Comparison of ENCODE assay signal across 19 mouse cellular contexts in the genomic region with DNA sequence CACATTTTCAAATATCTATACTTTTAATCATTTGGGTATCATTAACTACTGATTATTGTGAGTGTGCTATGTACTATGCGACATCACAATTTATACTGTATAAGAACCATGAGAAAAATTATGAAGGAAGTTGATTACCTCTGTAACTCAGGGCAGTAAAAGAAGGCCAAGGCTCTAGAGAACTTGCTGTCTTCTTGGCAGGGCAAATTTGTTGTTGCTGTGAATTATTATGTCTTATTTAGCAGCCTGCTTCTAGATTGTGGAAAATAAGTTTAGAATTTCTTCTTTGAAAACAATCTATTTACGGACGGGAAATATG. TPM values are rescaled to one million over a fixed set of nuclear protein-coding genes. Genes with fewer than 3 reads are reported as not detected.
DNase-seq lines count a peak whose midpoint lies in the region; ATAC-seq and TF ChIP-seq lines count a peak whose summit lies in the region.
"Had no signal": no experiment of that assay in that cellular context is flagged by ENCODE, and none has a peak within 500 bp of the region (broad histone marks: within the 10 kb centered on the region; RNA-seq: fewer than 3 reads in every experiment).

No protein-coding gene starts in this region.

- H3K9me3 ChIP-seq in liver, embryonic 15.5 days (replicated peaks): no peaks in the 10 kb centered on the region
- no peaks in the 10 kb centered on the region for H3K9me3 ChIP-seq in midbrain, embryonic 15.5 days
- H3K9me3 ChIP-seq: limb, embryonic 12.5 days; lung, embryonic 15.5 days; neural tube, embryonic 15.5 days had no signal

- H3K4me3 ChIP-seq in gastrocnemius, adult 2 months: peak overlapping the region; percentile 50
- H3K4me3 ChIP-seq in spleen, adult 2 months (ENCODE audit: extremely low read depth, insufficient read depth, insufficient read length): peak overlapping the region; percentile 49
- H3K4me3 ChIP-seq in liver, embryonic 15.5 days (replicated peaks): peak overlapping the region; percentile 54
- H3K4me3 ChIP-seq in midbrain, embryonic 15.5 days: no peak overlapping the region
- H3K4me3 ChIP-seq: limb, embryonic 12.5 days; lung, embryonic 15.5 days; neural tube, embryonic 15.5 days had no signal

- H3K9ac ChIP-seq in liver, embryonic 15.5 days: 0 out of 2 replicates have a peak overlapping the region, but pooled peaks have one; percentile 4
- no peak overlapping the region for H3K9ac ChIP-seq in midbrain, embryonic 15.5 days
- H3K9ac ChIP-seq: limb, embryonic 12.5 days; lung, embryonic 15.5 days; neural tube, embryonic 15.5 days had no signal

- TF ChIP-seq POLR2A in spleen, adult 2 months (IDR thresholded peaks at IDR 0.05; ENCODE audit: low read depth, low read length): no peak

- no peak for ATAC-seq in liver, embryonic 15.5 days (ENCODE audit: insufficient read depth)
- ATAC-seq in midbrain, embryonic 15.5 days (replicated peaks): no peak
- ATAC-seq: forebrain, embryonic 16.5 days; hindbrain, embryonic 16.5 days had no signal

- no peak for TF ChIP-seq CTCF in gastrocnemius, adult 2 months (IDR thresholded peaks at IDR 0.05)
- no peak for TF ChIP-seq CTCF in spleen, adult 2 months (IDR thresholded peaks at IDR 0.05; ENCODE audit: extremely low read depth, insufficient read depth, insufficient read length, insufficient replicate concordance)

- no peaks in the 10 kb centered on the region for H3K27me3 ChIP-seq in spleen, adult 2 months (ENCODE audit: control insufficient read depth, insufficient read depth, low read length)
- no peaks in the 10 kb centered on the region for H3K27me3 ChIP-seq in liver, embryonic 15.5 days
- H3K27me3 ChIP-seq in midbrain, embryonic 15.5 days (replicated peaks): no peaks in the 10 kb centered on the region
- H3K27me3 ChIP-seq: limb, embryonic 12.5 days; lung, embryonic 15.5 days; neural tube, embryonic 15.5 days had no signal

- H3K27ac ChIP-seq in gastrocnemius, adult 2 months: peak overlapping the region; percentile 86
- H3K27ac ChIP-seq in spleen, adult 2 months (ENCODE audit: insufficient read depth, low read length): peak overlapping the region; percentile 73; the same call in 1 of the 2 replicates
- peak overlapping the region; percentile 78 for H3K27ac ChIP-seq in liver, embryonic 15.5 days (replicated peaks)
- no peak overlapping the region for H3K27ac ChIP-seq in midbrain, embryonic 15.5 days
- H3K27ac ChIP-seq: limb, embryonic 12.5 days; lung, embryonic 15.5 days; neural tube, embryonic 15.5 days had no signal

- intact Hi-C loops in gastrocnemius, adult 2 months (cut with DNase I): no loop called here
- intact Hi-C loops in gastrocnemius, postnatal 14 days (cut with DNase I; ENCODE audit: low total_unique reads): no loop called here

- peaks cover 5% of the 10 kb centered on the region for H3K4me1 ChIP-seq in spleen, adult 2 months (ENCODE audit: control insufficient read depth, insufficient read depth, insufficient read length)
- H3K4me1 ChIP-seq in liver, embryonic 15.5 days (replicated peaks): peaks cover 26% of the 10 kb centered on the region
- H3K4me1 ChIP-seq in midbrain, embryonic 15.5 days: no peaks in the 10 kb centered on the region
- H3K4me1 ChIP-seq: limb, embryonic 12.5 days; lung, embryonic 15.5 days; neural tube, embryonic 15.5 days had no signal

- no peaks in the 10 kb centered on the region for H3K36me3 ChIP-seq in spleen, adult 2 months (ENCODE audit: control insufficient read depth, insufficient read depth, low read length)
- no peaks in the 10 kb centered on the region for H3K36me3 ChIP-seq in liver, embryonic 15.5 days (replicated peaks)
- no peaks in the 10 kb centered on the region for H3K36me3 ChIP-seq in midbrain, embryonic 15.5 days (replicated peaks)
- H3K36me3 ChIP-seq: limb, embryonic 12.5 days; lung, embryonic 15.5 days; neural tube, embryonic 15.5 days had no signal

- WGBS in spleen, adult 2 months: 5% methylated on average over 3 of the region's 3 CpGs
- WGBS in liver, embryonic 15.5 days (ENCODE audit: insufficient replicate concordance): 42% methylated on average over 3 of the region's 3 CpGs
- 92% methylated on average over 3 of the region's 3 CpGs for WGBS in midbrain, embryonic 15.5 days

- peak overlapping the region; percentile 70 for H3K4me2 ChIP-seq in liver, embryonic 15.5 days
- H3K4me2 ChIP-seq in midbrain, embryonic 15.5 days: no peak overlapping the region
- H3K4me2 ChIP-seq: limb, embryonic 12.5 days; lung, embryonic 15.5 days; neural tube, embryonic 15.5 days had no signal

- DNase-seq in gastrocnemius, adult 2 months: no peak
- no peak for DNase-seq in gastrocnemius, postnatal 14 days
- no peak for DNase-seq in spleen, adult 2 months (ENCODE audit: low read depth in 1 of 2, low spot score in 2 of 2)
- no peak for DNase-seq in spleen, postnatal 10 days (ENCODE audit: low spot score in 2 of 2)
- DNase-seq in cerebellum, adult 9-10 months: no peak
- no peak for DNase-seq in B cell, adult 2 months
- DNase-seq: cerebellum, postnatal 36 days; heart, postnatal 36 days; kidney, adult 11 months; kidney, postnatal 10 days; right cerebral cortex, postnatal 25 days; thymus, postnatal 4 days had no signal

RNA-seq across cellular contexts. Expression of a gene that starts 2.0 kb away (rescaled TPM):
- total RNA-seq in gastrocnemius, adult 2 months (2021): 100 to 1,000 TPM; 495 to 592 TPM
- 100 to 1,000 TPM; 280 to 319 TPM for total RNA-seq in gastrocnemius, postnatal 14 days (2021)
- 159 and 196 TPM in 2 replicates for polyA plus RNA-seq in spleen, adult 2 months (2012; rRNA removed)
- polyA plus RNA-seq in liver, embryonic 15.5 days (2015; fragmentation: Nextera tagmentation; extraction: Ambion mirVana): 88.5 and 93.9 TPM in 2 replicates
- polyA plus RNA-seq in midbrain, embryonic 15.5 days (2015; fragmentation: Nextera tagmentation; extraction: Ambion mirVana): 46.6 and 48.4 TPM in 2 replicates
